Comparison of ENCODE assay signal across 9 mouse cellular contexts in the genomic region with DNA sequence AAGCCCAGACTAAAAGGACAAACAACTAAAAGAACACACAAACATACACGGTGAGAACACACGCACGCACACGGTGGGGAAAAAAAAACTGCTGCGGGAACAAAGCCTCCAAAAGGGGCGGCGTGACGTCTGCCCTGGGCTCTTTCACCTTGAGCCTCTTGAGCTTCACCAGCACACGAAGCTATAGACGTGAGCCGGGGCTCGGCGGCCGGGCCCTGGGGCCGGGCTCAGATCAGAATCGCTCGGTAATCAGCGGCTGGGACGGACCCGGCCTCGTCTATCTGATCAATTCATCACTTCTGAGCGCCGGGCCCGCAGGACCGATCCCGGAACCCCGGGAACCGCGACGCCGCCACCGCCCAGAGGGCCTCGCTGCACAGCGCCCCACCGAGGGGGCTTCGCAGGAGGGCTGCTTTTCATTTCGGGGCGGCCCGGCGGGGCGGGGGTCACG. TPM values are rescaled to one million over a fixed set of nuclear protein-coding genes. Genes with fewer than 3 reads are reported as not detected.
DNase-seq lines count a peak whose midpoint lies in the region; ATAC-seq lines count a peak whose summit lies in the region.
"Had no signal": no experiment of that assay in that cellular context is flagged by ENCODE, and none has a peak within 500 bp of the region (broad histone marks: within the 10 kb centered on the region; RNA-seq: fewer than 3 reads in every experiment).

No protein-coding gene starts in this region.

- H3K4me1 ChIP-seq in forebrain, embryonic 10.5 days = peaks cover 9% of the 10 kb centered on the region
- H3K4me1 ChIP-seq in limb, embryonic 12.5 days (replicated peaks) = peaks cover 7% of the 10 kb centered on the region
- peaks cover 7% of the 10 kb centered on the region; the same call in 1 of the 2 replicates for H3K4me1 ChIP-seq in midbrain, embryonic 15.5 days

- peak overlapping the region; percentile 73 for H3K4me2 ChIP-seq in limb, embryonic 12.5 days
- peak overlapping the region; percentile 75 for H3K4me2 ChIP-seq in midbrain, embryonic 15.5 days

- H3K9ac ChIP-seq in limb, embryonic 12.5 days (replicated peaks) = peak overlapping the region; percentile 95
- peak overlapping the region; percentile 88 for H3K9ac ChIP-seq in midbrain, embryonic 15.5 days

- no peak for DNase-seq in cerebellum, adult 11-12 months
- peak; percentile 26 for DNase-seq in ovary, postnatal 14 days (ENCODE audit: low spot score)
- DNase-seq in ovary, postnatal 10 days (ENCODE audit: low spot score) = no peak
- DNase-seq in forebrain, embryonic 10.5 days (ENCODE audit: extremely low spot score, low spot score) = no peak
- no peak for DNase-seq in right cerebral cortex, adult 18-20 months

- peak overlapping the region; percentile 88 for H3K4me3 ChIP-seq in forebrain, embryonic 10.5 days
- peak overlapping the region; percentile 81 for H3K4me3 ChIP-seq in limb, embryonic 12.5 days (replicated peaks)
- H3K4me3 ChIP-seq in midbrain, embryonic 15.5 days = peak overlapping the region; percentile 64

- H3K9me3 ChIP-seq in forebrain, embryonic 10.5 days = no peaks in the 10 kb centered on the region
- no peaks in the 10 kb centered on the region for H3K9me3 ChIP-seq in limb, embryonic 12.5 days
- H3K9me3 ChIP-seq in midbrain, embryonic 15.5 days = no peaks in the 10 kb centered on the region

- H3K27ac ChIP-seq in forebrain, embryonic 10.5 days = peak overlapping the region; percentile 97
- H3K27ac ChIP-seq in limb, embryonic 12.5 days = peak overlapping the region; percentile 89
- H3K27ac ChIP-seq in midbrain, embryonic 15.5 days = peak overlapping the region; percentile 92

- peak; percentile 47 for ATAC-seq in cerebellum, adult (ENCODE audit: insufficient number of reproducible peaks, low FRiP score, low TSS enrichment)
- ATAC-seq in limb, embryonic 12.5 days (ENCODE audit: insufficient number of reproducible peaks, insufficient read depth, low FRiP score, low TSS enrichment, low read depth) = peak; percentile 69
- peak; percentile 78 for ATAC-seq in midbrain, embryonic 15.5 days (replicated peaks)

- WGBS in forebrain, embryonic 10.5 days = under 1% methylated on average over 41 of the region's 42 CpGs
- WGBS in limb, embryonic 12.5 days = under 1% methylated on average over 42 of the region's 42 CpGs
- WGBS in midbrain, embryonic 15.5 days = under 1% methylated on average over 42 of the region's 42 CpGs

- H3K27me3 ChIP-seq in forebrain, embryonic 10.5 days (ENCODE audit: poor library complexity, severe bottlenecking) = no peaks in the 10 kb centered on the region
- H3K27me3 ChIP-seq in limb, embryonic 12.5 days = no peaks in the 10 kb centered on the region
- no peaks in the 10 kb centered on the region for H3K27me3 ChIP-seq in midbrain, embryonic 15.5 days (replicated peaks)

- peaks cover 25% of the 10 kb centered on the region for H3K36me3 ChIP-seq in forebrain, embryonic 10.5 days (replicated peaks)
- peaks cover 23% of the 10 kb centered on the region for H3K36me3 ChIP-seq in limb, embryonic 12.5 days
- H3K36me3 ChIP-seq in midbrain, embryonic 15.5 days (replicated peaks) = peaks cover 17% of the 10 kb centered on the region

RNA-seq across cellular contexts. Expression of a gene that starts 8.1 kb away (rescaled TPM):
- 36.9 and 37.9 TPM in 2 replicates for polyA plus RNA-seq in forebrain, embryonic 10.5 days (2016; fragmentation: Nextera tagmentation; extraction: Ambion mirVana)
- polyA plus RNA-seq in limb, embryonic 12.5 days (2016; fragmentation: Nextera tagmentation; extraction: Ambion mirVana) = 37.4 and 39.2 TPM in 2 replicates
- 56.1 TPM in 2 replicates for polyA plus RNA-seq in midbrain, embryonic 15.5 days (2015; fragmentation: Nextera tagmentation; extraction: Ambion mirVana)

RNA-seq across cellular contexts. Expression of a gene that starts 17.4 kb away (rescaled TPM):
- 58.2 and 59.8 TPM in 2 replicates for polyA plus RNA-seq in forebrain, embryonic 10.5 days (2016; fragmentation: Nextera tagmentation; extraction: Ambion mirVana)
- 44.3 and 49.9 TPM in 2 replicates for polyA plus RNA-seq in limb, embryonic 12.5 days (2016; fragmentation: Nextera tagmentation; extraction: Ambion mirVana)
- 53.8 and 54.6 TPM in 2 replicates for polyA plus RNA-seq in midbrain, embryonic 15.5 days (2015; fragmentation: Nextera tagmentation; extraction: Ambion mirVana)

RNA-seq across cellular contexts. Expression of a gene that starts 17.8 kb away (rescaled TPM):
- polyA plus RNA-seq in forebrain, embryonic 10.5 days (2016; fragmentation: Nextera tagmentation; extraction: Ambion mirVana) = 1.1 and 1.2 TPM in 2 replicates
- polyA plus RNA-seq in limb, embryonic 12.5 days (2016; fragmentation: Nextera tagmentation; extraction: Ambion mirVana) = 0.21 and 0.29 TPM in 2 replicates
- 18.9 and 19.4 TPM in 2 replicates for polyA plus RNA-seq in midbrain, embryonic 15.5 days (2015; fragmentation: Nextera tagmentation; extraction: Ambion mirVana)

RNA-seq across cellular contexts. Expression of a gene that starts 20.2 kb away (rescaled TPM):
- polyA plus RNA-seq in forebrain, embryonic 10.5 days (2016; fragmentation: Nextera tagmentation; extraction: Ambion mirVana) = 0.29 and 0.42 TPM in 2 replicates
- not detected in 2 replicates for polyA plus RNA-seq in limb, embryonic 12.5 days (2016; fragmentation: Nextera tagmentation; extraction: Ambion mirVana)
- polyA plus RNA-seq in midbrain, embryonic 15.5 days (2015; fragmentation: Nextera tagmentation; extraction: Ambion mirVana) = 2.8 and 3.5 TPM in 2 replicates
- polyA plus RNA-seq: large intestine, adult 2 months had no signal

RNA-seq across cellular contexts. Expression of a gene that starts 36.9 kb away (rescaled TPM):
- polyA plus RNA-seq in forebrain, embryonic 10.5 days (2016; fragmentation: Nextera tagmentation; extraction: Ambion mirVana) = 14.9 TPM in 2 replicates
- 10.9 TPM in 2 replicates for polyA plus RNA-seq in limb, embryonic 12.5 days (2016; fragmentation: Nextera tagmentation; extraction: Ambion mirVana)
- polyA plus RNA-seq in midbrain, embryonic 15.5 days (2015; fragmentation: Nextera tagmentation; extraction: Ambion mirVana) = 110 and 114 TPM in 2 replicates
